Mouse (Mus musculus) gastrocnemius, adult 2 months (tissue): ENCODE data around the gene Clmp. TPM values are rescaled to one million over a fixed set of nuclear protein-coding genes. Genes with fewer than 3 reads are reported as not detected.
"Not testable (repeated sequence)": the region's sequence is repeated elsewhere in the genome, so short reads cannot be mapped to it uniquely, and the experiment has no call there.

Source experiments
- DNase-seq: peaks from one replicate; pipeline ENCODE4 v3.0.0; 2022
- H3K27ac ChIP-seq: fragments of 200-600 bp; 2 replicates; pipeline ENCODE4 v1.8.1; 2022; ENCODE audit warnings: mild to moderate bottlenecking
- H3K4me3 ChIP-seq: fragments of 200-600 bp; 2 replicates; pipeline ENCODE4 v1.8.1; 2022; ENCODE audit warnings: mild to moderate bottlenecking, moderate library complexity
- CTCF ChIP-seq: fragments of 200-600 bp; IDR thresholded peaks from 2 replicates; pipeline ENCODE4 v1.8.1; 2022; ENCODE audit warnings: antibody characterized with exemption, mild to moderate bottlenecking, moderate library complexity
- intact Hi-C: fragments of 180-260 bp; cut with DNase I; formaldehyde crosslinking; loops from one replicate; pipeline ENCODE4 v1.15.1; 2025
- total RNA-seq, 2 experiments: library from RNA; stranded (reverse); gene quantifications; 2 replicates each; pipeline ENCODE4 v1.2.3; 2021

Gene Clmp
- total RNA-seq, 2 experiments from 2014 or later, result 3.7 to 5.2 TPM

GRCm38 (mm10) chr9:40751749-40752148 is 66.0 kb downstream of the Clmp start:
- intact Hi-C loops, result loop anchor here (5.0 to 10.0 kb wide), 2 partner anchors 134 to 337 kb away; no protein-coding TSS in a partner anchor
- no peak overlapping the region for H3K27ac ChIP-seq
- no peak overlapping the region for H3K4me3 ChIP-seq
- peak; percentile 22; the same call in 1 of the 2 replicates for TF ChIP-seq CTCF
- DNase-seq, result no peak

- Histone ChIP-seq H3K27ac (peak overlapping the region; percentile 79), H3K4me3 (peak overlapping the region; percentile 59)
- DNase-seq, result no peak
- intact Hi-C loops, result loop anchor here (2.0 to 10.0 kb wide), 2 partner anchors 50 to 342 kb away; no protein-coding TSS in a partner anchor
- peak; percentile 94; the same call in 1 of the 2 replicates for TF ChIP-seq CTCF
Observed at GRCm38 (mm10) chr9:40756401-40756800, 70.6 kb downstream of the Clmp start.

- Histone ChIP-seq H3K27ac (peak overlapping the region; percentile 79), H3K4me3 (peak overlapping the region; percentile 59)
- peak; percentile 54 for DNase-seq
- peak; percentile 51 for TF ChIP-seq CTCF
- intact Hi-C loops, result loop anchor here (2.0 to 10.0 kb wide), 2 partner anchors 50 to 342 kb away; no protein-coding TSS in a partner anchor
Observed at GRCm38 (mm10) chr9:40757105-40757626, 71.4 kb downstream of the Clmp start.

- intact Hi-C loops, result loop anchor here (2.0 to 10.0 kb wide), 2 partner anchors 49 to 343 kb away; no protein-coding TSS in a partner anchor
- peak; percentile 62 for TF ChIP-seq CTCF
- peak; percentile 77 for DNase-seq
- Histone ChIP-seq H3K27ac (peak overlapping the region; percentile 79), H3K4me3 (peak overlapping the region; percentile 59)
Observed at GRCm38 (mm10) chr9:40757685-40758270, 72.0 kb downstream of the Clmp start.

GRCm38 (mm10) chr9:40762354-40762753 is 76.6 kb downstream of the Clmp start:
- TF ChIP-seq CTCF, result no peak
- DNase-seq, result no peak
- no peak overlapping the region for H3K4me3 ChIP-seq
- no peak overlapping the region for H3K27ac ChIP-seq
- intact Hi-C loops, result no loop called here

- peak; percentile 23; the same call in 1 of the 2 replicates for TF ChIP-seq CTCF
- 0 out of 2 replicates have a peak overlapping the region, but pooled peaks have one; percentile 35 for H3K27ac ChIP-seq
- intact Hi-C loops, result no loop called here
- peak overlapping the region; percentile 37; the same call in 1 of the 2 replicates for H3K4me3 ChIP-seq
- no peak for DNase-seq
Observed at GRCm38 (mm10) chr9:40764887-40765580, 79.3 kb downstream of the Clmp start.

GRCm38 (mm10) chr9:40765581-40765940 is 79.8 kb downstream of the Clmp start:
- H3K27ac ChIP-seq, result peak overlapping the region; percentile 35
- no peak for DNase-seq
- intact Hi-C loops, result no loop called here
- peak overlapping the region; percentile 37 for H3K4me3 ChIP-seq
- TF ChIP-seq CTCF, result no peak

- intact Hi-C loops, result no loop called here
- DNase-seq, result no peak
- Histone ChIP-seq H3K4me3 (peak overlapping the region; percentile 37; the same call in 1 of the 2 replicates), H3K27ac (peak overlapping the region; percentile 35)
- no peak for TF ChIP-seq CTCF
Observed at GRCm38 (mm10) chr9:40766058-40766605, 80.4 kb downstream of the Clmp start.

GRCm38 (mm10) chr9:40767946-40768345 is 82.2 kb downstream of the Clmp start:
- no peak for TF ChIP-seq CTCF
- no peak overlapping the region for H3K4me3 ChIP-seq
- intact Hi-C loops, result no loop called here
- no peak overlapping the region for H3K27ac ChIP-seq
- DNase-seq, result no peak

GRCm38 (mm10) chr9:40772246-40772645 is 86.5 kb downstream of the Clmp start:
- DNase-seq, result peak; percentile 71
- Histone ChIP-seq H3K4me3 (peak overlapping the region; percentile 34; the same call in 1 of the 2 replicates), H3K27ac (peak overlapping the region; percentile 48; the same call in 1 of the 2 replicates)
- no peak for TF ChIP-seq CTCF
- intact Hi-C loops, result no loop called here

GRCm38 (mm10) chr9:40773142-40773541 is 87.4 kb downstream of the Clmp start:
- intact Hi-C loops, DNase-seq, H3K27ac ChIP-seq, H3K4me3 ChIP-seq: not testable (repeated sequence)

- DNase-seq, result no peak
- Histone ChIP-seq H3K4me3 (no peak overlapping the region), H3K27ac (no peak overlapping the region)
- intact Hi-C loops, result no loop called here
- no peak for TF ChIP-seq CTCF
Observed at GRCm38 (mm10) chr9:40773869-40774268, 88.1 kb downstream of the Clmp start.

GRCm38 (mm10) chr9:40776044-40776443 is 90.3 kb downstream of the Clmp start:
- H3K27ac ChIP-seq, result peak overlapping the region; percentile 64
- DNase-seq, result no peak
- intact Hi-C loops, result no loop called here
- H3K4me3 ChIP-seq, result no peak overlapping the region
- no peak for TF ChIP-seq CTCF
